Mouse (Mus musculus) ES-Bruce4 (cell line): ENCODE results near the gene Vwa5b1. TPM values are rescaled to one million over a fixed set of nuclear protein-coding genes. Genes with fewer than 3 reads are reported as not detected.

Experiments used
- H3K27ac ChIP-seq: 2 replicates; pipeline ENCODE4 v1.5.1; 2012; ENCODE audit warnings: low read length, inconsistent platforms; ENCODE audit not compliant: insufficient read depth
- H3K27me3 ChIP-seq: 2 replicates; pipeline ENCODE4 v1.6.1; 2012; ENCODE audit warnings: mild to moderate bottlenecking, low read length, inconsistent platforms; ENCODE audit not compliant: control insufficient read depth, poor library complexity, insufficient read depth, severe bottlenecking
- H3K36me3 ChIP-seq: 2 replicates; pipeline ENCODE4 v1.6.1; 2012; ENCODE audit warnings: inconsistent platforms, mild to moderate bottlenecking, low read length, moderate library complexity; ENCODE audit not compliant: control insufficient read depth, poor library complexity, insufficient read depth, severe bottlenecking
- H3K4me1 ChIP-seq: one replicate; pipeline ENCODE4 v1.8.1; 2011; ENCODE audit warnings: low read length; ENCODE audit not compliant: control insufficient read depth, insufficient read depth
- H3K4me3 ChIP-seq: 2 replicates; pipeline ENCODE4 v1.5.1; 2011; ENCODE audit warnings: low read depth, mild to moderate bottlenecking, low read length
- H3K9ac ChIP-seq: 2 replicates; pipeline ENCODE4 v1.6.1; 2012; ENCODE audit warnings: low read depth, mild to moderate bottlenecking, inconsistent platforms; ENCODE audit not compliant: poor library complexity, severe bottlenecking
- H3K9me3 ChIP-seq: replicated peaks from 2 replicates; pipeline ENCODE4 v1.6.1; 2012; ENCODE audit warnings: mild to moderate bottlenecking, low read length, inconsistent platforms; ENCODE audit not compliant: control insufficient read depth, poor library complexity, insufficient read depth, severe bottlenecking
- CTCF ChIP-seq: IDR thresholded peaks from one replicate; pipeline ENCODE4 v1.8.1; 2011; ENCODE audit warnings: low read depth, low read length
- EP300 ChIP-seq: IDR thresholded peaks from 2 replicates; pipeline ENCODE4 v1.6.1; 2011; ENCODE audit warnings: low read depth, low read length; ENCODE audit not compliant: insufficient read depth
- POLR2A ChIP-seq: IDR thresholded peaks from one replicate; pipeline ENCODE4 v1.8.1; 2011; ENCODE audit warnings: low read length; ENCODE audit not compliant: insufficient read depth
- polyA plus RNA-seq: library from polyadenylated mRNA; stranded (reverse); fragments of >200 nt; gene quantifications from 2 replicates; pipeline ENCODE4 v1.2.4, GENCODE M21; 2011; ENCODE audit warnings: low read depth; ENCODE audit not compliant: missing spikeins, insufficient read depth, insufficient read length

Vwa5b1 gene
- polyA plus RNA-seq, 1 experiment: not detected

GRCm38 (mm10) chr4:138642272-138642671 lies 6.6 kb upstream of the Vwa5b1 start:
- Histone ChIP-seq H3K36me3 (no peaks in the 10 kb centered on the region), H3K27ac (no peak overlapping the region), H3K4me3 (no peak overlapping the region), H3K4me1 (peaks cover 5% of the 10 kb centered on the region), H3K27me3 (no peaks in the 10 kb centered on the region), H3K9ac (no peak overlapping the region), H3K9me3 (no peaks in the 10 kb centered on the region)
- no peak for TF ChIP-seq POLR2A
- no peak for TF ChIP-seq EP300
- no peak for TF ChIP-seq CTCF

GRCm38 (mm10) chr4:138636146-138636511 lies 445 bp upstream of the Vwa5b1 start:
- no peaks in the 10 kb centered on the region for H3K4me1 ChIP-seq
- H3K4me3 ChIP-seq: no peak overlapping the region
- no peak for TF ChIP-seq EP300
- no peak for TF ChIP-seq CTCF
- no peak for TF ChIP-seq POLR2A
- H3K27me3 ChIP-seq: no peaks in the 10 kb centered on the region
- no peak overlapping the region for H3K9ac ChIP-seq
- no peaks in the 10 kb centered on the region for H3K36me3 ChIP-seq
- H3K9me3 ChIP-seq: no peaks in the 10 kb centered on the region
- no peak overlapping the region for H3K27ac ChIP-seq

GRCm38 (mm10) chr4:138628256-138628655 lies 7.4 kb downstream of the Vwa5b1 start:
- Histone ChIP-seq H3K4me3 (no peak overlapping the region), H3K27me3 (no peaks in the 10 kb centered on the region), H3K27ac (no peak overlapping the region), H3K4me1 (no peaks in the 10 kb centered on the region), H3K9ac (no peak overlapping the region), H3K9me3 (no peaks in the 10 kb centered on the region), H3K36me3 (no peaks in the 10 kb centered on the region)
- TF ChIP-seq EP300: no peak
- TF ChIP-seq POLR2A: no peak
- no peak for TF ChIP-seq CTCF

GRCm38 (mm10) chr4:138614454-138614853 lies 21.2 kb downstream of the Vwa5b1 start:
- TF ChIP-seq EP300: no peak
- no peak for TF ChIP-seq CTCF
- no peak for TF ChIP-seq POLR2A
- H3K27ac ChIP-seq: no peak overlapping the region
- H3K9ac ChIP-seq: no peak overlapping the region
- H3K36me3 ChIP-seq: no peaks in the 10 kb centered on the region
- no peak overlapping the region for H3K4me3 ChIP-seq
- H3K27me3 ChIP-seq: no peaks in the 10 kb centered on the region
- no peaks in the 10 kb centered on the region for H3K4me1 ChIP-seq
- H3K9me3 ChIP-seq: no peaks in the 10 kb centered on the region

GRCm38 (mm10) chr4:138601926-138602325 lies 33.8 kb downstream of the Vwa5b1 start:
- H3K4me3 ChIP-seq: no peak overlapping the region
- peaks cover under 1% of the 10 kb centered on the region for H3K4me1 ChIP-seq
- no peak overlapping the region for H3K27ac ChIP-seq
- no peak for TF ChIP-seq CTCF
- no peak for TF ChIP-seq EP300
- no peak for TF ChIP-seq POLR2A
- H3K9ac ChIP-seq: no peak overlapping the region
- no peaks in the 10 kb centered on the region for H3K27me3 ChIP-seq
- H3K36me3 ChIP-seq: no peaks in the 10 kb centered on the region
- no peaks in the 10 kb centered on the region for H3K9me3 ChIP-seq

- no peak overlapping the region for H3K4me3 ChIP-seq
- no peaks in the 10 kb centered on the region for H3K9me3 ChIP-seq
- H3K36me3 ChIP-seq: no peaks in the 10 kb centered on the region
- no peak overlapping the region for H3K27ac ChIP-seq
- H3K27me3 ChIP-seq: no peaks in the 10 kb centered on the region
- no peak for TF ChIP-seq CTCF
- TF ChIP-seq EP300: no peak
- H3K9ac ChIP-seq: no peak overlapping the region
- H3K4me1 ChIP-seq: peaks cover 3% of the 10 kb centered on the region
Observed at GRCm38 (mm10) chr4:138597904-138598347, 37.8 kb downstream of the Vwa5b1 start.
